ENCODE assay signal across 16 mouse cellular contexts in genomic region chr5:67655696-67656519, GRCm38 (mm10). TPM values are rescaled to one million over a fixed set of nuclear protein-coding genes. Genes with fewer than 3 reads are reported as not detected.
DNase-seq lines count a peak whose midpoint lies in the region; ATAC-seq lines count a peak whose summit lies in the region.
"Had no signal": no experiment of that assay in that cellular context is flagged by ENCODE, and none has a peak within 500 bp of the region (broad histone marks: within the 10 kb centered on the region; RNA-seq: fewer than 3 reads in every experiment).

No protein-coding gene starts in this region.

- DNase-seq in heart, embryonic 10.5 days (ENCODE audit: low spot score) = peak; percentile 58
- DNase-seq in kidney, postnatal 4 days = peak; percentile 20 to 31
- no peak for DNase-seq in kidney, adult 9 months
- DNase-seq in embryo, embryonic 10 days (ENCODE audit: low spot score) = peak; percentile 77
- peak; percentile 31 for DNase-seq in neural tube, embryonic 10.5 days (ENCODE audit: extremely low spot score, low spot score)
- no peak for DNase-seq in cerebellum, postnatal 36 days
- DNase-seq: adrenal gland, adult 2 months; cerebellum, adult 11 months; cerebellum, postnatal 25 days; gastrocnemius, postnatal 25 days; heart, postnatal 36 days; lung, adult 18-20 months; lung, postnatal 4 days; thymus, postnatal 4 days had no signal

- peaks cover 6% of the 10 kb centered on the region; the same call in 1 of the 2 replicates for H3K4me1 ChIP-seq in heart, embryonic 10.5 days
- peaks cover 9% of the 10 kb centered on the region for H3K4me1 ChIP-seq in heart, embryonic 12.5 days (replicated peaks)

- no peaks in the 10 kb centered on the region for H3K9me3 ChIP-seq in heart, embryonic 10.5 days
- no peaks in the 10 kb centered on the region for H3K9me3 ChIP-seq in heart, embryonic 12.5 days (replicated peaks)
- H3K9me3 ChIP-seq: heart, embryonic 13.5 days had no signal

- H3K36me3 ChIP-seq in heart, embryonic 10.5 days = no peaks in the 10 kb centered on the region
- H3K36me3 ChIP-seq in heart, embryonic 12.5 days = no peaks in the 10 kb centered on the region
- H3K36me3 ChIP-seq: heart, embryonic 13.5 days had no signal

- H3K9ac ChIP-seq in heart, embryonic 12.5 days = no peak overlapping the region
- H3K9ac ChIP-seq: heart, embryonic 13.5 days had no signal

- no peak overlapping the region for H3K4me2 ChIP-seq in heart, embryonic 12.5 days
- H3K4me2 ChIP-seq: heart, embryonic 13.5 days had no signal

- H3K4me3 ChIP-seq in heart, embryonic 10.5 days = no peak overlapping the region
- H3K4me3 ChIP-seq in heart, embryonic 12.5 days = no peak overlapping the region
- H3K4me3 ChIP-seq: heart, embryonic 13.5 days had no signal

- ATAC-seq in heart, embryonic 12.5 days (ENCODE audit: insufficient number of reproducible peaks, low FRiP score) = no peak

- H3K27me3 ChIP-seq in heart, embryonic 10.5 days (ENCODE audit: insufficient read depth, poor library complexity, severe bottlenecking) = no peaks in the 10 kb centered on the region
- no peaks in the 10 kb centered on the region for H3K27me3 ChIP-seq in heart, embryonic 12.5 days (replicated peaks)
- H3K27me3 ChIP-seq: heart, embryonic 13.5 days had no signal

- WGBS in heart, embryonic 10.5 days = 75% methylated on average over 14 of the region's 14 CpGs
- 71% methylated on average over 14 of the region's 14 CpGs for WGBS in heart, embryonic 12.5 days

- no peak overlapping the region for H3K27ac ChIP-seq in heart, embryonic 10.5 days
- H3K27ac ChIP-seq in heart, embryonic 12.5 days (ENCODE audit: poor library complexity, severe bottlenecking) = no peak overlapping the region
- H3K27ac ChIP-seq: heart, embryonic 13.5 days had no signal

RNA-seq across cellular contexts. Expression of gene Shisa3, which starts 48.2 kb away (rescaled TPM):
- polyA plus RNA-seq in heart, embryonic 10.5 days (2016; fragmentation: Nextera tagmentation; extraction: Ambion mirVana) = 0.90 and 12.9 TPM in 2 replicates
- 2.7 and 2.8 TPM in 2 replicates for polyA plus RNA-seq in heart, embryonic 12.5 days (2016; fragmentation: Nextera tagmentation; extraction: Ambion mirVana)

Comparison
In these comparisons a context has a peak if more than half of its experiments do, and no peak if none do; other contexts are left out.
1. DNase-seq: peak in heart, embryonic 10.5 days (single experiment), kidney, postnatal 4 days (2 of 2), embryo, embryonic 10 days (single experiment) and neural tube, embryonic 10.5 days (single experiment); none in kidney, adult 9 months (single experiment) and cerebellum, postnatal 36 days (0 of 2).